Mouse (Mus musculus) cerebellum, adult 2 months (tissue): ENCODE results near the gene Lmbrd2. TPM values are rescaled to one million over a fixed set of nuclear protein-coding genes. Genes with fewer than 3 reads are reported as not detected.
"Not testable (repeated sequence)": the region's sequence is repeated elsewhere in the genome, so short reads cannot be mapped to it uniquely, and the experiment has no call there.

Experiments used
- DNase-seq, 2 experiments: peaks; one replicate each; pipeline ENCODE4 v3.0.0; 2021
- H3K27ac ChIP-seq: fragments of 200-500 bp; 2 replicates; pipeline ENCODE4 v1.5.1; 2012; ENCODE audit warnings: low read length, control low read depth, inconsistent platforms; ENCODE audit not compliant: insufficient read depth
- H3K27me3 ChIP-seq: fragments of 200-500 bp; 2 replicates; pipeline ENCODE4 v1.6.1; 2012; ENCODE audit warnings: inconsistent platforms, mild to moderate bottlenecking, low read length, moderate library complexity; ENCODE audit not compliant: control insufficient read depth, insufficient read depth
- H3K4me1 ChIP-seq: fragments of 200-500 bp; 2 replicates; pipeline ENCODE4 v1.6.1; 2011; ENCODE audit warnings: low read length; ENCODE audit not compliant: control insufficient read depth, insufficient read depth
- H3K4me3 ChIP-seq: fragments of 200-500 bp; replicated peaks from 2 replicates; pipeline ENCODE3; 2011; ENCODE audit warnings: mild to moderate bottlenecking, low read depth, low read length, control low read depth; ENCODE audit not compliant: insufficient read depth
- CTCF ChIP-seq: fragments of 200-500 bp; IDR thresholded peaks from 2 replicates; pipeline ENCODE4 v1.5.1; 2011; ENCODE audit warnings: low read depth, mild to moderate bottlenecking, control low read depth, low read length, moderate library complexity, borderline replicate concordance; ENCODE audit not compliant: insufficient read depth
- POLR2A ChIP-seq: fragments of 200-500 bp; IDR thresholded peaks from 2 replicates; pipeline ENCODE4 v1.6.1; 2011; ENCODE audit warnings: low read length, control low read depth, borderline replicate concordance; ENCODE audit not compliant: insufficient read depth
- WGBS: fragments of 180-500 bp; shearing (Covaris S2); methylation state at CpG from one replicate; pipeline ENCODE4 v1.1.7; 2018; 5-methylcytosine and 5-hydroxymethylcytosine counted together
- polyA plus RNA-seq: library from polyadenylated mRNA; depleted of rRNA; stranded (reverse); fragments of >200 nt; gene quantifications from 2 replicates; pipeline ENCODE4 v1.2.3, GENCODE M21; 2012; rRNA removed

The Lmbrd2 gene
- polyA plus RNA-seq, 1 experiment, result 16.4 TPM

DNA sequence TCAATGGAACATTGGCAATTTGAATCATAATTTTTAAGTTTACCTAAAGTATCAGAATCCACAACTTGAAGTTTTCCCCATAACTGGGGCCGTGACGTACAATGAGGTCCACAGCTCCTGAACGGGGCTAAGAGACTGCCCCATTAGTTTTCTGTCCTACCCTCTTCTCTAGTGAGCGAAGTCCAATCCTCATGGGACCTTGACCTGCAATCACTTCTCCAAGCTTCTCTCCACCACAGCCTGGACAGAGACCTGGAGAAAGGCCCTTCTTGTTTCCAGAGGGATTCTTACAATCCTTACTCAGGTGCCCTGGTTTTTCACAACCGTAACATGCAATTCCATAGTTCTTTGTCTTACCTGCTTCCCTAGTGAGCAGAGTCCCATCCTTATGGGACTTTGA is 76.1 kb downstream of the Lmbrd2 start:
- WGBS, result 88% methylated on average over 5 of the region's 5 CpGs
- DNase-seq, result no peak
- no peak for TF ChIP-seq POLR2A
- no peak for TF ChIP-seq CTCF
- Histone ChIP-seq H3K27me3 (no peaks in the 10 kb centered on the region), H3K4me3 (no peak overlapping the region), H3K4me1 (no peaks in the 10 kb centered on the region), H3K27ac (no peak overlapping the region)

DNA sequence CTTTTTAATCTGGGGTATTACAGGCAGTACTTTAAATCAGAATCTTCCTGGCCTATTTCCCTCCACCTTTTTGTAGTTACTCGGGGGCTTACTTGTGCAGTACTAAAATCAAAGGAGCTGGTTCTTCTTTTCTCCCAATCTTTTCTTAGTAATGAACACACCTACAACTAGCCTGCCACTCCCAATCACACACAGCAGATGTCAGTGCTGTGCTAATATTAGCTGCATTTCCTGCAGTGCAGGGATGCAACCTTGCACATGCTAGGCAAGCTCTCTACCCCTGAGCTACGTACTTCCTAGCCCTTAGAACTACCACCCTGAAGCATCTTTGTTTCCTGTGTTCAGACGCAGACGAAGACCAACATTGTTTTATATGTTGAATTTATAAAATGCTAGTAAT is 90.6 kb downstream of the Lmbrd2 start:
- 82% methylated on average over 4 of the region's 4 CpGs for WGBS
- not testable (repeated sequence) for DNase-seq, H3K27me3 ChIP-seq, H3K4me1 ChIP-seq, H3K27ac ChIP-seq, H3K4me3 ChIP-seq

DNA sequence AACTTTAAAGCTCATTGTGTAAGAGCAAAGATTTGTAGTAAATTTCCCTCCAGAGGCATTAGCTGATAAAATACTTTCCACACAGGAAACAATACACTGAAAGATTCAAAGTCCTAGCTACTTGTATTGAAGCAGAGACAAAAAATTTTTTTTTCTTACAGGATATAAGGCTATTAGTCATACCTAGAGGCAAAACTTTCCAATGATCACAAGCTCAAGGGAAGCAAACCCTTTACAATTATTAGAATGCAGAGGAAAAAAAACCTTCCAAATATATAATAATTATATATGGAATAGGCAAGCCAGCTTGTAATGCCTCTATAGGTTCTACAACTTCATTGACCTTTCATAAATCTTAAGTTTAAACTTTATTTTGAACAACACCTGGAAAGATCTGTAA is 106.0 kb downstream of the Lmbrd2 start:
- Histone ChIP-seq H3K27me3 (no peaks in the 10 kb centered on the region), H3K27ac (no peak overlapping the region), H3K4me3 (no peak overlapping the region), H3K4me1 (no peaks in the 10 kb centered on the region)
- no peak for TF ChIP-seq POLR2A
- DNase-seq, result no peak

Other genes with a start within 250 kb of the Lmbrd2 start
- 2.4 and 5.0 TPM in 2 replicates for gene Ranbp3l, start 172.6 kb upstream of the Lmbrd2 start, polyA plus RNA-seq
- 60.8 and 64.3 TPM in 2 replicates for gene Nadk2, start 69.3 kb upstream of the Lmbrd2 start, polyA plus RNA-seq
- gene Skp2, start 14.9 kb downstream of the Lmbrd2 start, polyA plus RNA-seq, result 4.2 and 4.9 TPM in 2 replicates
- gene Ugt3a1, start 136.3 kb downstream of the Lmbrd2 start, polyA plus RNA-seq, result not detected in 2 replicates
- gene Ugt3a2, start 195.0 kb downstream of the Lmbrd2 start, polyA plus RNA-seq, result not detected in 2 replicates